Mouse (Mus musculus): ENCODE results near the gene Zfp800.

Zfp800 gene

GRCm38 (mm10) chr6:28193901-28194300 lies 203.9 kb downstream of the Zfp800 start:
- DNase-seq, result no peak

DNA sequence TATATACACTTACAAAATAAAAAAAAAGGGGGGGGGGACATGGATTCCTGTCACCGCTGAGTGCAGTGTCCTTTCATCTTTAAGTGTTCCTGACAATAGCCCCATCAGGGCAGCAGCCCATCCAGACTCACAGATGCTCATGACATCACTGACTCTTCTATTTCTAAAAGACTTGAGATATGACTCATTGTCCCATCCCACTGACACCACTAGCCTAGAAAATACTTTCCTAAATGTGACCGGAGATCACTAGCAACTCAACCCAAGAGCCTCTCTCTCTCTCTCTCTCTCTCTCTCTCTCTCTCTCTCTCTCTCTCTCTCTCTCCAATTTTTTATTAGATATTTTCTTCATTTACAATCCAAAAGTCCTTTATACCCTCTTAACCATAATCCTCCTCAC lies 205.9 kb downstream of the Zfp800 start:
- DNase-seq, result no peak
